In the genomic region with DNA sequence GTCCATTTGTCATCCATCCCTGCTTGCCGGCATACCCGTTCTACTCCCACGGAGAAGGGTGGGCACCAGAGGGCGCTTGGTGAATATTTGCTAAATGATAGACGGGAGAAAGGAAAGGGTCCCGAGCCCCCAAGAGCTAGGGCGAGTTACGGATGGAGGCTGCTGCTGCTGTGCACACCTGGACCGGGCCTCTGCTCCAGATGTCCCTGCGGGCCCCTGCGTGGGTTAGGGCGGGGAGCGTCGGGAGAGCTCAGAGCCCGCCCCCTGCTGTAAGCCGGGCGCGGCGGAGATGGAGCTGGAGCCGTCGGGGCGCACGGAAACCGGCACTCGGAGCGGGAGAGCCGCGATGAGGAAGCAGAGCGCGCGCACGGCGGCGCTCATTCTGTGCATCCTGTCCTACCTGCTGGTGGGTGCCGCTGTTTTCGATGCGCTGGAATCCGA, we compare ENCODE assay signal across 9 mouse cellular contexts. TPM values are rescaled to one million over a fixed set of nuclear protein-coding genes. Genes with fewer than 3 reads are reported as not detected.
DNase-seq lines count a peak whose midpoint lies in the region; ATAC-seq and TF ChIP-seq lines count a peak whose summit lies in the region.
"Had no signal": no experiment of that assay in that cellular context is flagged by ENCODE, and none has a peak within 500 bp of the region (broad histone marks: within the 10 kb centered on the region; RNA-seq: fewer than 3 reads in every experiment).

A gene (plus strand): TSS at position 191 of the 441 bp plus-strand sequence.

- H3K27ac ChIP-seq in heart, embryonic 10.5 days = no peak within 1 kb of the TSS
- no peak within 1 kb of the TSS for H3K27ac ChIP-seq in ES-Bruce4 (ENCODE audit: insufficient read depth, low read length)
- no peak within 1 kb of the TSS for H3K27ac ChIP-seq in embryonic facial prominence, embryonic 14.5 days (replicated peaks; ENCODE audit: low read depth, low read length)
- H3K27ac ChIP-seq in limb, embryonic 11.5 days (replicated peaks; ENCODE audit: low read depth, low read length) = no peak within 1 kb of the TSS
- H3K27ac ChIP-seq in stomach, embryonic 15.5 days = no peak within 1 kb of the TSS

- no peaks in the 10 kb centered on the region for H3K9me3 ChIP-seq in heart, embryonic 10.5 days
- no peaks in the 10 kb centered on the region for H3K9me3 ChIP-seq in ES-Bruce4 (replicated peaks; ENCODE audit: control insufficient read depth, insufficient read depth, low read length, poor library complexity, severe bottlenecking)
- no peaks in the 10 kb centered on the region for H3K9me3 ChIP-seq in embryonic facial prominence, embryonic 14.5 days (ENCODE audit: control insufficient read depth, low read length)
- H3K9me3 ChIP-seq in limb, embryonic 11.5 days (ENCODE audit: control insufficient read depth, low read length) = no peaks in the 10 kb centered on the region
- H3K9me3 ChIP-seq in stomach, embryonic 15.5 days = no peaks in the 10 kb centered on the region

- DNase-seq in heart, embryonic 10.5 days (ENCODE audit: low spot score) = no peak
- DNase-seq in heart, adult 11 months = no peak
- DNase-seq in embryonic facial prominence, embryonic 14.5 days (ENCODE audit: low spot score) = peak; percentile 40
- DNase-seq in limb, embryonic 11.5 days (ENCODE audit: low spot score) = peak; percentile 64
- DNase-seq in gastrocnemius, postnatal 4 days (ENCODE audit: low spot score in 2 of 2) = no peak
- no peak for DNase-seq in c-Kit-positive CD71-positive TER-119-positive erythroid progenitor cells, embryonic 14.5 days (ENCODE audit: low spot score)

- WGBS in heart, embryonic 10.5 days = 2% methylated on average over 38 of the region's 38 CpGs
- WGBS in embryonic facial prominence, embryonic 14.5 days = 2% methylated on average over 16 of the region's 38 CpGs
- 1% methylated on average over 38 of the region's 38 CpGs for WGBS in limb, embryonic 11.5 days
- under 1% methylated on average over 38 of the region's 38 CpGs for whole genome bisulfite sequencing in stomach, embryonic 15.5 days

- ATAC-seq in embryonic facial prominence, embryonic 14.5 days (ENCODE audit: low read depth) = no peak
- ATAC-seq in limb, embryonic 11.5 days (ENCODE audit: insufficient number of reproducible peaks, low FRiP score, low TSS enrichment, low read depth) = no peak
- no peak for ATAC-seq in stomach, embryonic 15.5 days (ENCODE audit: insufficient read depth, low FRiP score, low read depth)

- peak within 1 kb of the TSS; percentile 42 for H3K4me3 ChIP-seq in heart, embryonic 10.5 days
- H3K4me3 ChIP-seq in ES-Bruce4 (ENCODE audit: low read depth, low read length) = peak within 1 kb of the TSS; percentile 56
- peak within 1 kb of the TSS; percentile 27 for H3K4me3 ChIP-seq in embryonic facial prominence, embryonic 14.5 days (ENCODE audit: low read depth, low read length)
- H3K4me3 ChIP-seq in limb, embryonic 11.5 days (ENCODE audit: low read depth, low read length) = peak within 1 kb of the TSS; percentile 24
- peak within 1 kb of the TSS; percentile 19 for H3K4me3 ChIP-seq in stomach, embryonic 15.5 days (replicated peaks)

- H3K4me1 ChIP-seq in heart, embryonic 10.5 days = peaks cover 12% of the 10 kb centered on the region
- no peaks in the 10 kb centered on the region for H3K4me1 ChIP-seq in ES-Bruce4 (ENCODE audit: control insufficient read depth, insufficient read depth, low read length)
- H3K4me1 ChIP-seq in embryonic facial prominence, embryonic 14.5 days (ENCODE audit: control insufficient read depth, insufficient read depth, low read length) = no peaks in the 10 kb centered on the region
- H3K4me1 ChIP-seq in limb, embryonic 11.5 days (ENCODE audit: control insufficient read depth, insufficient read depth, low read length) = no peaks in the 10 kb centered on the region
- peaks cover 11% of the 10 kb centered on the region; the same call in 1 of the 2 replicates for H3K4me1 ChIP-seq in stomach, embryonic 15.5 days

- H3K36me3 ChIP-seq in heart, embryonic 10.5 days = no peaks in the 10 kb centered on the region
- no peaks in the 10 kb centered on the region for H3K36me3 ChIP-seq in ES-Bruce4 (ENCODE audit: control insufficient read depth, insufficient read depth, low read length, poor library complexity, severe bottlenecking)
- H3K36me3 ChIP-seq in embryonic facial prominence, embryonic 14.5 days (ENCODE audit: control insufficient read depth, insufficient read depth, low read length) = no peaks in the 10 kb centered on the region
- no peaks in the 10 kb centered on the region for H3K36me3 ChIP-seq in limb, embryonic 11.5 days (ENCODE audit: control insufficient read depth, insufficient read depth, low read length)
- H3K36me3 ChIP-seq in stomach, embryonic 15.5 days = no peaks in the 10 kb centered on the region

- peak within 1 kb of the TSS; percentile 36 for H3K4me2 ChIP-seq in embryonic facial prominence, embryonic 14.5 days (ENCODE audit: low read depth, low read length)
- peak within 1 kb of the TSS; percentile 15; the same call in 1 of the 2 replicates for H3K4me2 ChIP-seq in limb, embryonic 11.5 days (ENCODE audit: low read depth, severe bottlenecking)
- H3K4me2 ChIP-seq in stomach, embryonic 15.5 days = peak within 1 kb of the TSS; percentile 42

- TF ChIP-seq CTCF in ES-Bruce4 (IDR thresholded peaks at IDR 0.05; ENCODE audit: low read depth, low read length) = peak; percentile 47

- peak within 1 kb of the TSS; percentile 42; the same call in 1 of the 2 replicates for H3K9ac ChIP-seq in ES-Bruce4 (ENCODE audit: low read depth, poor library complexity, severe bottlenecking)
- H3K9ac ChIP-seq in embryonic facial prominence, embryonic 14.5 days (ENCODE audit: low read depth, low read length) = no peak within 1 kb of the TSS
- H3K9ac ChIP-seq in limb, embryonic 11.5 days (ENCODE audit: low read length) = no peak within 1 kb of the TSS
- no peak within 1 kb of the TSS for H3K9ac ChIP-seq in stomach, embryonic 15.5 days

- no peak for TF ChIP-seq POLR2A in ES-Bruce4 (IDR thresholded peaks at IDR 0.05; ENCODE audit: insufficient read depth, low read length)

- peaks cover 94% of the 10 kb centered on the region for H3K27me3 ChIP-seq in heart, embryonic 10.5 days (ENCODE audit: insufficient read depth, poor library complexity, severe bottlenecking)
- peaks cover 4% of the 10 kb centered on the region; the same call in 1 of the 2 replicates for H3K27me3 ChIP-seq in ES-Bruce4 (ENCODE audit: control insufficient read depth, insufficient read depth, low read length, poor library complexity, severe bottlenecking)
- H3K27me3 ChIP-seq in embryonic facial prominence, embryonic 14.5 days (replicated peaks; ENCODE audit: control insufficient read depth, insufficient read depth, low read length) = peaks cover 80% of the 10 kb centered on the region
- peaks cover 69% of the 10 kb centered on the region for H3K27me3 ChIP-seq in limb, embryonic 11.5 days (ENCODE audit: control insufficient read depth, insufficient read depth, low read length)
- peaks cover 73% of the 10 kb centered on the region for H3K27me3 ChIP-seq in stomach, embryonic 15.5 days (replicated peaks)

- TF ChIP-seq EP300 in ES-Bruce4 (IDR thresholded peaks at IDR 0.05; ENCODE audit: insufficient read depth, low read depth, low read length) = no peak

RNA-seq across cellular contexts. Expression of the gene that starts here (rescaled TPM):
- polyA plus RNA-seq in heart, embryonic 10.5 days (2016; fragmentation: Nextera tagmentation; extraction: Ambion mirVana) = not detected in 2 replicates
- polyA plus RNA-seq in ES-Bruce4 (2011; ENCODE audit: insufficient read depth, insufficient read length, low read depth, missing spikeins) = not detected in 2 replicates
- polyA plus RNA-seq in embryonic facial prominence, embryonic 14.5 days (2014; fragmentation: Nextera tagmentation; extraction: Ambion mirVana) = not detected in 2 replicates
- polyA plus RNA-seq in limb, embryonic 11.5 days (2014; fragmentation: Nextera tagmentation; extraction: Ambion mirVana) = not detected in 2 replicates
- polyA plus RNA-seq in stomach, embryonic 15.5 days (2015; fragmentation: Nextera tagmentation; extraction: Ambion mirVana) = not detected in 2 replicates
- total RNA-seq in gastrocnemius, postnatal 4 days (2021) = not detected
- polyA plus RNA-seq: gonadal fat pad, adult 2 months had no signal

Comparison
In these comparisons a context has a peak if more than half of its experiments do, and no peak if none do; other contexts are left out.
1. Peak in DNase-seq, H3K4me3 ChIP-seq and H3K4me2 ChIP-seq in embryonic facial prominence, embryonic 14.5 days; RNA of the gene not detected or under 1 TPM.
2. Peak in DNase-seq, H3K4me3 ChIP-seq and H3K4me2 ChIP-seq in limb, embryonic 11.5 days; RNA of the gene not detected or under 1 TPM.